Mouse (Mus musculus) cerebellum, adult 9-11 months (tissue): ENCODE data around the gene Pnmal2.

ENCODE experiments used
- DNase-seq: peaks from one replicate; pipeline ENCODE4 v3.0.0; 2022

Gene Pnmal2

GRCm38 (mm10) chr7:16987541-16988149 is 43.2 kb downstream of the Pnmal2 start:
- DNase-seq = no peak

DNA sequence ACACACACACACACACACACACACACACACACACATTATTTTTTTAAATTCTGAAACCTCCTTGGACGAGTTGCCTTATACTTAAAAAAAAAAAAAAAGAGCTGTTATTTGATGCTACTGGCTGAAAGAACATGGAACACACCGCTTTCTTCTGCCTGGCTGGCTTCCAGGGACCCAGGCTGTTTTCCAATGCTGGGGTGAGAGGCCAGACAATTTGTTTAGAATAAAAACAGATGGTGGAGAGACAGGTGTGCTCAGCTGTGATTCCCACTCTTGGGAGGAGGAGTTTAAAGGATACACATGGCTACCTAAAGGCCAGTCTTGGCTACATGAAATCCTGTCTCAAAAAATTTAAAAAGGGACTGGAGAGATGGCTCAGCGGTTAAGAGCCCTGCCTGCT is 43.9 kb downstream of the Pnmal2 start:
- peak; percentile 37 for DNase-seq

GRCm38 (mm10) chr7:16990006-16990744 is 45.7 kb downstream of the Pnmal2 start:
- DNase-seq = no peak

DNA sequence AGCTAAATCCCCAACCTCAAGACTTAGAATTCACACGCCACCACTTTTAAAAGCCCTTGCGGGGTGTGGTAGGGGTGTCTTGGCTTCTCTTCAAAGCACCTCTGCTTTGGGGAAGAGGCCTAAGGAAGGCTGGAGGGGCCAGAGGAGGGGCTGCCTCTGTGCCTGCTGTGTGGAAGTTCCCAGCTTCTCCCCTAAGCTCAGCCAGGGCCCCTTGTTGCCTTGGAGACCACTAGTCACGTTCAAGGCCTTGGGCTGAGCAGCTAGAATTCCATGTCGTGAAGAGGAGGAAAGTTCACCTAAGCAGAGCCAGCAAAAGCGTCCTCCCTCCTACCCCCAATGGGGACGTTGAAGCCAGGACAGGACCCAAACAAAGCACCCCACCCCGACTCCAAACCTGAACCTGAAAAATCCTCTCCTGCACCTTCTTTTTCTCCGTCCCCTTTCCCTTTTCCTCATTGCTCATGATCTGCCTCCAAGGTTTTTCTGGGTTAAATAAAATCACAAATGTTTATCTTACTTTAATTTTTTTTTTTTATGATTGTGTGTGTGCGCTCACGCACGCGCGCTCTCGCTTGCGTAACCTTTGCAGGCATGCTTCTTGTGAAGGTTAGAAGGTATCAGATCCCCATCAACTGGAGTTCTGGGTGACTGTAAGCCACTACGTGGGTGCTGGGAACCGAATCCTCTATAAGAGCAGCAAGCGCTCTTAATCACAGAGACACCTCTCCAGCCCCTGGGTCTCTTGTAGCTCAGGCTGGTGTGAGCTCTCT is 47.4 kb downstream of the Pnmal2 start:
- DNase-seq = no peak

DNA sequence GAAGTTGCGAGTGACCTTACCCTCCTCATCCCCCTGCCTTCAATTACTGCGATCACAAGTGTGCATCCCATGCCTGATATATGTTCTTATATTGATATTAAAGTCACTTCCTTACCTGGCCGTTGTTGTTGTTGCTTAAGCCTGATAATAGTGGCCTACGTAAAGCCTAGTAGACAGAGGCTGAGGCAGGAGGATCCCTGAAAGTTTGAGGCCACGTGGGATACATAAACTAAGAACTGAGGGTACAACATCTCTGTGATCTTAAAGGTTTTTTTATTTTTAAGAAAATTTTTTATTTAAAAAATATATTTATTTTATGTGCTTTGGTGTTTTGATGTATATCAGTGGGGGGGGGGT is 47.9 kb downstream of the Pnmal2 start, which contains the start of gene Ccdc8:
TSS of gene Ccdc8 (plus strand) at position 258 of the 357 bp plus-strand sequence.
- DNase-seq = no peak

- DNase-seq = peak; percentile 28
Measured at GRCm38 (mm10) chr7:16993651-16994399, 49.3 kb downstream of the Pnmal2 start.

- DNase-seq = peak; percentile 16
Measured at GRCm38 (mm10) chr7:16994400-16994799, 49.9 kb downstream of the Pnmal2 start.

GRCm38 (mm10) chr7:16995345-16995744 is 50.9 kb downstream of the Pnmal2 start:
- no peak for DNase-seq
